Mouse (Mus musculus): ENCODE results near the gene Hist1h4h. TPM values are rescaled to one million over a fixed set of nuclear protein-coding genes. Genes with fewer than 3 reads are reported as not detected.

Gene Hist1h4h
- polyA plus RNA-seq (2012) = 33.5 and 38.6 TPM in 2 replicates

GRCm38 (mm10) chr13:23530901-23531875 lies at the start of gene Hist1h4h:
Gene Hist1h4h (plus strand): TSS chr13:23531050.

GRCm38 (mm10) chr13:23488400-23489322 lies 42.2 kb upstream of the Hist1h4h start, which contains the start of gene Btn2a2:
Gene Btn2a2 (minus strand): TSS chr13:23488857.

GRCm38 (mm10) chr13:23533560-23534367 lies 2.9 kb downstream of the Hist1h4h start, which contains the start of gene Hist1h2af:
Gene Hist1h2af (plus strand): TSS chr13:23533906.

GRCm38 (mm10) chr13:23535137-23536075 lies 4.6 kb downstream of the Hist1h4h start, which contains the start of gene Hist1h3g:
Gene Hist1h3g (plus strand): TSS chr13:23535422.

GRCm38 (mm10) chr13:23542999-23543607 lies 12.3 kb downstream of the Hist1h4h start, which contains the start of gene Hist1h2bh:
Gene Hist1h2bh (minus strand): TSS chr13:23543392.

GRCm38 (mm10) chr13:23543965-23544786 lies 13.3 kb downstream of the Hist1h4h start, which contains the start of gene Hist1h3f:
Gene Hist1h3f (plus strand): TSS chr13:23544052.

GRCm38 (mm10) chr13:23551146-23551834 lies 20.4 kb downstream of the Hist1h4h start, which contains the start of gene Hist1h4f:
Gene Hist1h4f (minus strand): TSS chr13:23551648.

GRCm38 (mm10) chr13:23552962-23553361 lies 22.1 kb downstream of the Hist1h4h start, which contains the start of gene Hist1h1d:
Gene Hist1h1d (plus strand): TSS chr13:23553262.

GRCm38 (mm10) chr13:23561883-23562659 lies 31.2 kb downstream of the Hist1h4h start, which contains the start of gene Hist1h3e:
Gene Hist1h3e (minus strand): TSS chr13:23562369.

GRCm38 (mm10) chr13:23571022-23571503 lies 40.2 kb downstream of the Hist1h4h start, which contains the start of the genes Hist1h2ae and Hist1h2bg:
Gene Hist1h2ae (minus strand): TSS chr13:23571220.
Gene Hist1h2bg (plus strand): TSS chr13:23571396.

GRCm38 (mm10) chr13:23573898-23574524 lies 43.2 kb downstream of the Hist1h4h start, which contains the start of the genes Hist1h2bf and Hist1h2ad:
Gene Hist1h2bf (minus strand): TSS chr13:23574196.
Gene Hist1h2ad (plus strand): TSS chr13:23574381.

GRCm38 (mm10) chr13:23575271-23575851 lies 44.5 kb downstream of the Hist1h4h start, which contains the start of gene Hist1h3d:
Gene Hist1h3d (plus strand): TSS chr13:23575763.

Measured in megakaryocyte-erythroid progenitor cell, adult 5 weeks (primary cell).